Mouse (Mus musculus): ENCODE measurements around the gene Cops4. TPM values are rescaled to one million over a fixed set of nuclear protein-coding genes. Genes with fewer than 3 reads are reported as not detected.

Gene Cops4
- polyA plus RNA-seq, 1 experiment from 2014 or later: 212 TPM

DNA sequence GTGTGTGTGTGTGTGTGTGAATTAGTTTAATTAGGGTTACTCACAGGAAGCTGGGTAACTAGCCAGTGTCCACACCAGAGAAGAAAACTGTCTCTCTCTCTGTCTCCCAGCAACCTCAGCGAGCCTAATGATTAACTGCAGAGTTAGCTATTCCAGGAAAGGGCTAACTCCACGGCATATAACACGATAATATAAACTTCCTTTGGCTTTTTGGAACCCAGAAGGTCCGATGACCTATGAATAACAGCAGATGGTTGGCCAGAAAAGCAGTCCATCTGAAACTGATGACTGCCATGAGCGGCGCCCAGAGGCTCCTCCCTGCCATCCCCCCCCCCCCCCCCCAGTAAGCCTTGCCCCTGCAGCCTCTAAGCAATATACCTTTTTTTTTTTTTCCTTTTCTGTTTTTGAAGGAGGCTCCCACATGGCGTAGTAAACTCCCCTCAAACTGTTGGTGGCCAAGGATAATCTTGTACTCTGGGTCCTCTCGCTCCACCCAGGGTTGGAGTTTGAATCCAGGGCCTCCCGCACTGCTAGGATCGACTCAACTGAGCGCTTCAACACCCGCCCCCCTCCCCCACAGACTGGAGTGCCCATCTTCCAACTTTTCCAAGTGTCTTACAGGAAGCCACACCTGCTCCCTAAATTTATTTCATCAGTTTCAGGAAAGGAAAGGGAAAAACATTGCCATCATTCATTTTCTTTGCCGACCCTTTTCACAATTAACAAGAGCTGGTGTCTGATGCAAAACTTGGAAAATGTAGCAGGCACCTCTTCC is 49.3 kb downstream of the Cops4 start:
- no peaks in the 10 kb centered on the region for H3K36me3 ChIP-seq (ENCODE audit: control insufficient read depth, insufficient read depth, low read length)
- WGBS: 44% methylated on average over 13 of the region's 13 CpGs
- peak; percentile 56 for ATAC-seq (ENCODE audit: low FRiP score, low TSS enrichment)
- no peak overlapping the region for H3K4me3 ChIP-seq (ENCODE audit: low read length)
- no peaks in the 10 kb centered on the region for H3K27me3 ChIP-seq (ENCODE audit: control insufficient read depth, insufficient read depth, low read length)
- no peak overlapping the region; the same call in 1 of the 2 replicates for H3K4me2 ChIP-seq (replicated peaks; ENCODE audit: low read depth, low read length)
- no peak overlapping the region for H3K9ac ChIP-seq (ENCODE audit: low read depth, low read length)
- H3K27ac ChIP-seq (ENCODE audit: low read depth, low read length): peak overlapping the region; percentile 74
- H3K4me1 ChIP-seq (ENCODE audit: control insufficient read depth, insufficient read depth, low read length): peaks cover 24% of the 10 kb centered on the region
- no peaks in the 10 kb centered on the region for H3K9me3 ChIP-seq (ENCODE audit: control insufficient read depth, low read length)

DNA sequence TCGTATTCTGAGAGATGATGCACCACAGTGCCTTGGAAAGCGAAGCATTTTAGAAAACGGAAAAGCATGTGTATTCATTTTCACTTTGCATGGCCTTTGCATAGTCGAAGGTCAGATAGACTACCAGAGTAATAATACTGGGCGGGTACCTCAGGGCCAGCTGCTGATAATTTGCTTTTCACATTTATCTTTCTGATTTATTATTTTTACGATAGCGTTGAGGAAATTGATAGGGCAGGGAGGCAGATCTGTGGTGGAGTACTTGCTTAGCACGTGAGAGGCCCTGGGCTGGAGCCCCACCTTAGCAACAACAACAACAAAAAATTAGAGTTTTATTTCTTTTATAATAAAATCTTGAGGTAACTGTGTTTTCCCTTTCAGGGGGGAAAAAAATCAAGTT is 50.1 kb downstream of the Cops4 start:
- no peak overlapping the region; the same call in 1 of the 2 replicates for H3K4me2 ChIP-seq (replicated peaks; ENCODE audit: low read depth, low read length)
- no peaks in the 10 kb centered on the region for H3K27me3 ChIP-seq (ENCODE audit: control insufficient read depth, insufficient read depth, low read length)
- H3K4me3 ChIP-seq (ENCODE audit: low read length): no peak overlapping the region
- H3K36me3 ChIP-seq (ENCODE audit: control insufficient read depth, insufficient read depth, low read length): no peaks in the 10 kb centered on the region
- no peak for ATAC-seq (ENCODE audit: low FRiP score, low TSS enrichment)
- no peaks in the 10 kb centered on the region for H3K9me3 ChIP-seq (ENCODE audit: control insufficient read depth, low read length)
- peak overlapping the region; percentile 74; the same call in 1 of the 2 replicates for H3K27ac ChIP-seq (ENCODE audit: low read depth, low read length)
- 47% methylated on average over 8 of the region's 8 CpGs for WGBS
- peaks cover 24% of the 10 kb centered on the region for H3K4me1 ChIP-seq (ENCODE audit: control insufficient read depth, insufficient read depth, low read length)
- H3K9ac ChIP-seq (ENCODE audit: low read depth, low read length): no peak overlapping the region

DNA sequence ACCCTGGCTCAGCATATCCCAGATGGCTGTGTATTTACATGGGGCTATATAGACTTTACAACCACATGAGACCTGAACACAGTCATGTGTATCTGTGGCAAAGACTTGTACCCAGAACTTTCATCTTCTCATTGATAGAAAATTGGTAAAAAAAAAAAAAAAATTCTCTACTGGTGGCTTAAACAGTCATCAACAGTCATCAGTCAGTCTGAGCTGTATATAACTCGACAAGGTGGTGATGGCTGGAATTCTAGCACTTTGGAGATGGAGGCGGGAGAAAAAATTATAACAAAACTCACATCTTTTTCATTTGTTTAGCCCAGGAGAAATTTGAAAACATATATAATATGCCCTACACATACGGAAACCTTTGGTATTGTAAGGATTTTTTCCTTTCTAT is 50.7 kb downstream of the Cops4 start:
- Histone ChIP-seq H3K4me1 (ENCODE audit: control insufficient read depth, insufficient read depth, low read length) (peaks cover 24% of the 10 kb centered on the region), H3K9ac (ENCODE audit: low read depth, low read length) (no peak overlapping the region), H3K4me3 (ENCODE audit: low read length) (no peak overlapping the region), H3K27ac (ENCODE audit: low read depth, low read length) (no peak overlapping the region), H3K9me3 (ENCODE audit: control insufficient read depth, low read length) (no peaks in the 10 kb centered on the region), H3K27me3 (ENCODE audit: control insufficient read depth, insufficient read depth, low read length) (no peaks in the 10 kb centered on the region), H3K36me3 (ENCODE audit: control insufficient read depth, insufficient read depth, low read length) (no peaks in the 10 kb centered on the region), H3K4me2 (replicated peaks; ENCODE audit: low read depth, low read length) (no peak overlapping the region)
- 89% methylated on average over 3 of the region's 3 CpGs for WGBS
- no peak for ATAC-seq (ENCODE audit: low FRiP score, low TSS enrichment)

DNA sequence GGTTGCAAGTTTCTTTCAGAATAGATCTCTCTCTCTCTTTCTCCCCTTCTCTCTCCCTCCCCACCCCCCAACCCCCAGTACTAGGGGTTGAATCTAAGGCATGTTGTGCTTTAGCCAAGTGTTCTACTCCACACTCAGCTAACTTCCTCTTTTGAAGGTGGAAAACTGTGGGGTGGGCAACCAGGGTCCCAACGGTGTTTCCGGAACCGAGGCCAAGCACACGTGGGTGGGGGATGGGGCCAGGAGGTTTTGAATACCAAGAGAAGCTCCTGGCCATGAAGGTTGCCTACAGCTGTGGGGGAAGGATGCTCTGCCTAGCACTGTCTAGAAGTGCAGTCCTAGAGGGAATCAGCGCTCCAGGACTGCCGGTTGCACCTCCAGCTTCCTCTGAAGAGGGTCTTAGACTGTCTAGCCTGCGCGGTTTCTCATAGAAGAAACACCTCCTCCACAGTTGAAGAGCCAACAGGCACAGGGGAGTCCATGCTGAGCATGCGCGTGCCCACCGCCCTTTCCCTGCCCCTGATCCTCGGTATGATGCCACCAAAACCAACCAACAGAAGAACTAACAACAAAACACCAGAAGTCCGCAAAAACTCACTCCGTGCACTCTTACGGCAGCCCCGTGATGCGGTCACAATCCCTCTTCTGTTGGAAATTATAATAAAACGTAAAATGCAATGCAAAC is 51.3 kb downstream of the Cops4 start:
- no peak overlapping the region for H3K9ac ChIP-seq (ENCODE audit: low read depth, low read length)

DNA sequence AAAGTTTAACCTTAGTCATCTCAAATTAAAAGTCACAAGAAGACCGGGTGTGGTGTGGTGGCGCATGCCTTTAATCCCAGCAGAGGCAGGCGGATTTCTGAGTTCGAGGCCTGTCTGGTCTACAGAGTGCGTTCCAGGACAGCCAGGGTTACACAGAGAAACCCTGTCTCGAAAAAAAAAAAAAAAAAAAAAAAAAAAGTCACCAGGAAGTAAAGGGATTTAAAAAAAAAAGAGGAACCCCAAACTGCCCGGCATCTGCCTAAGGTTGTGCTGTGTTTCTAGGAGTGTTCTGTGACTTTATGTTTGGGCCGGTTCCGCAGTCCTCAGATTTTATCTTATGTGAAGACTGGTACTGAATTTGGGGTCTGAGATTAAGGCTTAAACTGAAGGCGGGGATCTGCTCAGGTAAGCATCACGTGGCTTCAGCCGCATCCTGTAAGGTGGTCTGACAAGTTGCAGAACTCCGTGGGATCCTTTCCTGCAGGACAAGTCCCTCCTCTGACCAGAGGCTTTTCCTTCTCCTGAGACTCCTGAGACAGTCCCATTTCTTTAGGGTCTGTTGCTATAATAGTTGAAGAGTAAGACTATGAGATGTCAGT is 52.0 kb downstream of the Cops4 start:
- 67% methylated on average over 13 of the region's 13 CpGs for WGBS
- Histone ChIP-seq H3K4me1 (ENCODE audit: control insufficient read depth, insufficient read depth, low read length) (peaks cover 24% of the 10 kb centered on the region), H3K27ac (ENCODE audit: low read depth, low read length) (peak overlapping the region; percentile 52; the same call in 1 of the 2 replicates), H3K4me3 (ENCODE audit: low read length) (peak overlapping the region; percentile 9; the same call in 1 of the 2 replicates), H3K9ac (ENCODE audit: low read depth, low read length) (no peak overlapping the region), H3K36me3 (ENCODE audit: control insufficient read depth, insufficient read depth, low read length) (no peaks in the 10 kb centered on the region), H3K27me3 (ENCODE audit: control insufficient read depth, insufficient read depth, low read length) (no peaks in the 10 kb centered on the region), H3K9me3 (ENCODE audit: control insufficient read depth, low read length) (no peaks in the 10 kb centered on the region), H3K4me2 (replicated peaks; ENCODE audit: low read depth, low read length) (peak overlapping the region; percentile 31)
- no peak for ATAC-seq (ENCODE audit: low FRiP score, low TSS enrichment)

More for the DNA sequence above, 51.3 kb downstream of the Cops4 start:
- peaks cover 24% of the 10 kb centered on the region for H3K4me1 ChIP-seq (ENCODE audit: control insufficient read depth, insufficient read depth, low read length)
- no peak overlapping the region for H3K4me3 ChIP-seq (ENCODE audit: low read length)
- H3K27ac ChIP-seq (ENCODE audit: low read depth, low read length): no peak overlapping the region
- WGBS: 75% methylated on average over 18 of the region's 18 CpGs
- H3K4me2 ChIP-seq (replicated peaks; ENCODE audit: low read depth, low read length): 0 out of 2 replicates have a peak overlapping the region, but pooled peaks have one; percentile 4
- H3K9me3 ChIP-seq (ENCODE audit: control insufficient read depth, low read length): no peaks in the 10 kb centered on the region
- H3K27me3 ChIP-seq (ENCODE audit: control insufficient read depth, insufficient read depth, low read length): no peaks in the 10 kb centered on the region
- no peak for ATAC-seq (ENCODE audit: low FRiP score, low TSS enrichment)
- no peaks in the 10 kb centered on the region for H3K36me3 ChIP-seq (ENCODE audit: control insufficient read depth, insufficient read depth, low read length)

DNA sequence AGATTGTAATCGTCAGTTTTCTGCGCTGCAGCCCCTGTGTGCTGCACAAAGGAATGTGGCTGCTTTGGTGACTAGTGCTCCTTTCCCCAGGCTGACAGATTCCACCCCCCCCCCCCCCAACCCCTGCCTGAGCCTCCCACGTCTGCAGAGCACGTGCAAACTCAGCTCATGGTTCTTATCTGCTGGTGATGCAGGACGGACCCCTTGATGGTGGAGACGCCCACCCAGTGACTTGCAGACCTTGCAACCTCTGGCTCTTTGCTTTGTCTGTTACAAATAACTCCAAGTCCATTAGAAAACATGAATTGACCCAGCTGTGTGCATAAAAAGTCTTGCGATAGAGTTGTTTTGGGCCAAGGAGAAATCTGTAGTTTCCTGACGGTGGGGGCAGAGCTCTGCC is 52.6 kb downstream of the Cops4 start:
- Histone ChIP-seq H3K4me3 (ENCODE audit: low read length) (peak overlapping the region; percentile 9; the same call in 1 of the 2 replicates), H3K9me3 (ENCODE audit: control insufficient read depth, low read length) (no peaks in the 10 kb centered on the region), H3K4me1 (ENCODE audit: control insufficient read depth, insufficient read depth, low read length) (peaks cover 24% of the 10 kb centered on the region), H3K27me3 (ENCODE audit: control insufficient read depth, insufficient read depth, low read length) (no peaks in the 10 kb centered on the region), H3K27ac (ENCODE audit: low read depth, low read length) (peak overlapping the region; percentile 52; the same call in 1 of the 2 replicates), H3K9ac (ENCODE audit: low read depth, low read length) (no peak overlapping the region), H3K4me2 (replicated peaks; ENCODE audit: low read depth, low read length) (peak overlapping the region; percentile 31), H3K36me3 (ENCODE audit: control insufficient read depth, insufficient read depth, low read length) (no peaks in the 10 kb centered on the region)
- WGBS: 24% methylated on average over 8 of the region's 8 CpGs
- peak; percentile 50; the same call in 1 of the 2 replicates for ATAC-seq (ENCODE audit: low FRiP score, low TSS enrichment)

DNA sequence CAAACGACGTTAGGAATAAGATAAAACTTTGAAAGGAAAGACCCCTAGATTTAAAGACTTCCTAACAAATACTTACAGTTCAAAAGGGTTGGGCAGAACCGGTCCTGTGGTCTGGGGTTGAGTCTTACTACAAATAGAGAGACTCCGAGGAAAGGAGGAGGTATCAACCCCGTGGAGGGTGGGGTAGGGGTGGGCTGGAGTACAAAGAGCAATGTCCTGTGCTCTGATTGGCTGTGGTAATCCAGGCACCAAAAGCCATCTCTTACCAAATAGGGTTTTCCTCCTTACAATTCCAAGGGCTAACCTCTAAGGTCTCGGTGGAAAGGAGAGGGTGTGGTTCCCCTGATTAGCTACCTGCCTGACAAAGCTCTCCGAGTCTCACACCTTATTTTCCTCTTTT is 54.0 kb downstream of the Cops4 start, which contains the start of gene Plac8:
TSS of gene Plac8 (minus strand) at position 177 of the 400 bp plus-strand sequence.
- 26% methylated on average over 7 of the region's 7 CpGs for WGBS
- peaks cover 17% of the 10 kb centered on the region for H3K4me1 ChIP-seq (ENCODE audit: control insufficient read depth, insufficient read depth, low read length)
- no peaks in the 10 kb centered on the region for H3K36me3 ChIP-seq (ENCODE audit: control insufficient read depth, insufficient read depth, low read length)
- no peak within 1 kb of the TSS for H3K9ac ChIP-seq (ENCODE audit: low read depth, low read length)
- peak within 1 kb of the TSS; percentile 25; the same call in 1 of the 2 replicates for H3K4me3 ChIP-seq (ENCODE audit: low read length)
- no peaks in the 10 kb centered on the region for H3K9me3 ChIP-seq (ENCODE audit: control insufficient read depth, low read length)
- peak within 1 kb of the TSS; percentile 31 for H3K4me2 ChIP-seq (replicated peaks; ENCODE audit: low read depth, low read length)
- ATAC-seq (ENCODE audit: low FRiP score, low TSS enrichment): no peak
- peak within 1 kb of the TSS; percentile 7; the same call in 1 of the 2 replicates for H3K27ac ChIP-seq (ENCODE audit: low read depth, low read length)
- no peaks in the 10 kb centered on the region for H3K27me3 ChIP-seq (ENCODE audit: control insufficient read depth, insufficient read depth, low read length)

DNA sequence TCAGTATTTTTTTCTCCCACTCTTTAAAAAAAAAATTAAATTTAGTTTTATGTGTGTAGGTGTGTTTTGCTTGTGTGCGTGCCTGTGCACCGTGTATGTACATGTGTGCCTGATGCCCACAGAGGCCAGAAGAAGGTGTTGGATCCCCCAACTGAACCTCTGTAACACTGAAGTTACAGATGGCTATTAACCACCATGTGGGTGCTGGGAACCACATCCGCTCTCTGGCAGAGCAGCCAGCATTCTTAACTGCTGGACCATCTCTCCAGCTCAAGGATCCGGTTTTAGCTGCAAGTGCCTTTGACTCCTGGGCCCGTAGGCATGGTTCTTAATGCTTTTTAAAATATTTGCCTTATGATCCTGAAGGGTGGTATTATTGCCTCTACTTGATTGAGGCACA is 55.1 kb downstream of the Cops4 start:
- WGBS: 88% methylated on average over 5 of the region's 5 CpGs

More for the DNA sequence above, 55.1 kb downstream of the Cops4 start:
- no peak overlapping the region for H3K27ac ChIP-seq (ENCODE audit: low read depth, low read length)
- no peaks in the 10 kb centered on the region for H3K36me3 ChIP-seq (ENCODE audit: control insufficient read depth, insufficient read depth, low read length)
- H3K9me3 ChIP-seq (ENCODE audit: control insufficient read depth, low read length): no peaks in the 10 kb centered on the region
- H3K4me1 ChIP-seq (ENCODE audit: control insufficient read depth, insufficient read depth, low read length): peaks cover 5% of the 10 kb centered on the region; the same call in 1 of the 2 replicates
- no peak overlapping the region for H3K4me2 ChIP-seq (replicated peaks; ENCODE audit: low read depth, low read length)
- H3K4me3 ChIP-seq (ENCODE audit: low read length): no peak overlapping the region
- ATAC-seq (ENCODE audit: low FRiP score, low TSS enrichment): no peak
- H3K9ac ChIP-seq (ENCODE audit: low read depth, low read length): no peak overlapping the region
- no peaks in the 10 kb centered on the region for H3K27me3 ChIP-seq (ENCODE audit: control insufficient read depth, insufficient read depth, low read length)

All from kidney, embryonic 14.5 days (tissue).